In the genomic region with DNA sequence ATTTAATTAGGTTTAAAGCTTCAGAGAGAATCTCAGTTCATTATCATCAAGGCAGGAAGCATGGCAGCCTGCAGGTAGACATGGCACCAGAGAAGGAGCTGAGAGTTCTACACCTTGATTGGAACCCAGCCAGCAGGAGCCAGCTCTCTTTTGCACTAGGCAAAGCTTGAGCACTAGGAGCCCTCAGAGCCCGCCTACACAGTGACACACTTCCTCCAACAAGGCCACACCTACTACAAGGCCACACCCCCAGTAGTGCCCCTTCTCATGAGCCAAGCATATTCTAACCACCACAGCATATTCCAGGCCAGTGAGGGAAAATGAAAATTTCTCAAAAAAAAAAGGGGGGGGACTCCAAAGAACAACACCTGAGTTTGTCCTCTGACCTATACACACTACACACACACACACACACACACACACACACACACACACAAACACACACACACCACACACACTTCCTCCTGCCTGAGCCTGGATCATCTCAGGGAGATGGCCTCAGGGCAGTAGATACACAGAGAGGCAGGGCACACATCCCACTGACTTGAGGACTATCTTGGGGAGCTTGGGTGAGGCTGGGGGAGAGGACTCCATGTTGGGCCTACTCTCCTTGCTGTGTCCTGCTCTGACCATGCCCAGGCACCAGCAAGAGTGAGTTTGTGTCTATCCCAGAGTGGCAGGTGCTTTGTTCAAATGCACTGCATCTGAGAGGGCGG, we compare ENCODE assay signal across 10 mouse cellular contexts. TPM values are rescaled to one million over a fixed set of nuclear protein-coding genes. Genes with fewer than 3 reads are reported as not detected.
DNase-seq lines count a peak whose midpoint lies in the region; ATAC-seq and TF ChIP-seq lines count a peak whose summit lies in the region.
"Had no signal": no experiment of that assay in that cellular context is flagged by ENCODE, and none has a peak within 500 bp of the region (broad histone marks: within the 10 kb centered on the region; RNA-seq: fewer than 3 reads in every experiment).

No protein-coding gene starts in this region.

- H3K4me3 ChIP-seq in heart, embryonic 12.5 days, result no peak overlapping the region
- no peak overlapping the region for H3K4me3 ChIP-seq in hindbrain, embryonic 15.5 days
- H3K4me3 ChIP-seq in stomach, postnatal 0 days (ENCODE audit: low read depth, low read length), result no peak overlapping the region

- H3K4me2 ChIP-seq in heart, embryonic 12.5 days, result no peak overlapping the region
- no peak overlapping the region for H3K4me2 ChIP-seq in hindbrain, embryonic 15.5 days
- no peak overlapping the region for H3K4me2 ChIP-seq in stomach, postnatal 0 days (replicated peaks; ENCODE audit: low read depth)

- ATAC-seq in heart, embryonic 12.5 days (ENCODE audit: insufficient number of reproducible peaks, low FRiP score), result peak; percentile 83
- no peak for ATAC-seq in hindbrain, embryonic 15.5 days (ENCODE audit: low FRiP score, low read depth)
- 0 out of 2 replicates have a peak, but pooled peaks have one; percentile 32 for ATAC-seq in stomach, postnatal 0 days (ENCODE audit: low FRiP score, low TSS enrichment)

- H3K36me3 ChIP-seq in heart, embryonic 12.5 days, result no peaks in the 10 kb centered on the region
- H3K36me3 ChIP-seq in hindbrain, embryonic 15.5 days, result no peaks in the 10 kb centered on the region
- H3K36me3 ChIP-seq in stomach, postnatal 0 days (ENCODE audit: control insufficient read depth, insufficient read depth, low read length), result no peaks in the 10 kb centered on the region

- no peak for DNase-seq in heart, postnatal 25 days (ENCODE audit: low spot score)
- peak; percentile 37 for DNase-seq in right cerebral cortex, postnatal 14 days
- DNase-seq in right cerebral cortex, postnatal 25 days, result no peak
- DNase-seq in stomach, postnatal 0 days (ENCODE audit: low spot score), result no peak
- no peak for DNase-seq in gastrocnemius, postnatal 14 days
- no peak for DNase-seq in urinary bladder, postnatal 25 days (ENCODE audit: low spot score)

- H3K9me3 ChIP-seq in heart, embryonic 12.5 days (replicated peaks), result no peaks in the 10 kb centered on the region
- no peaks in the 10 kb centered on the region for H3K9me3 ChIP-seq in hindbrain, embryonic 15.5 days
- no peaks in the 10 kb centered on the region for H3K9me3 ChIP-seq in stomach, postnatal 0 days (ENCODE audit: control insufficient read depth, low read length)

- TF ChIP-seq EP300 in stomach, postnatal 0 days (optimal IDR thresholded peaks at IDR 0.05), result no peak

- H3K9ac ChIP-seq in heart, embryonic 12.5 days, result no peak overlapping the region
- no peak overlapping the region for H3K9ac ChIP-seq in hindbrain, embryonic 15.5 days
- H3K9ac ChIP-seq in stomach, postnatal 0 days (ENCODE audit: low read length), result no peak overlapping the region

- H3K27me3 ChIP-seq in heart, embryonic 12.5 days (replicated peaks), result no peaks in the 10 kb centered on the region; the same call in 1 of the 2 replicates
- H3K27me3 ChIP-seq in hindbrain, embryonic 15.5 days, result no peaks in the 10 kb centered on the region
- no peaks in the 10 kb centered on the region for H3K27me3 ChIP-seq in stomach, postnatal 0 days (ENCODE audit: control insufficient read depth, insufficient read depth, low read length)

- intact Hi-C loops in heart, postnatal 25 days (cut with DNase I), result no loop called here
- intact Hi-C loops in gastrocnemius, postnatal 14 days (cut with DNase I; ENCODE audit: low total_unique reads), result no loop called here

- 78% methylated on average over 2 of the region's 2 CpGs for WGBS in heart, embryonic 12.5 days
- WGBS in hindbrain, embryonic 15.5 days, result 59% methylated on average over 2 of the region's 2 CpGs
- 88% methylated on average over 2 of the region's 2 CpGs for WGBS in stomach, postnatal 0 days

- TF ChIP-seq CTCF in stomach, postnatal 0 days (IDR thresholded peaks at IDR 0.05; ENCODE audit: low read depth), result no peak

- no peak overlapping the region; the same call in 1 of the 2 replicates for H3K27ac ChIP-seq in heart, embryonic 12.5 days (ENCODE audit: poor library complexity, severe bottlenecking)
- H3K27ac ChIP-seq in hindbrain, embryonic 15.5 days (replicated peaks), result peak overlapping the region; percentile 53; the same call in 1 of the 2 replicates
- H3K27ac ChIP-seq in stomach, postnatal 0 days (replicated peaks), result no peak overlapping the region

- H3K4me1 ChIP-seq in heart, embryonic 12.5 days (replicated peaks), result peaks cover 8% of the 10 kb centered on the region; the same call in 1 of the 2 replicates
- H3K4me1 ChIP-seq in hindbrain, embryonic 15.5 days (replicated peaks), result peaks cover 14% of the 10 kb centered on the region
- H3K4me1 ChIP-seq in stomach, postnatal 0 days (replicated peaks; ENCODE audit: control insufficient read depth, insufficient read depth), result no peaks in the 10 kb centered on the region

RNA-seq across cellular contexts. Expression of gene Fcnb, which starts 16.7 kb away (rescaled TPM):
- 0.33 TPM in 1 of 2 replicates, not detected in the other for polyA plus RNA-seq in heart, embryonic 12.5 days (2016; fragmentation: Nextera tagmentation; extraction: Ambion mirVana)
- total RNA-seq in heart, postnatal 25 days (2021), result not detected
- not detected in 2 replicates for polyA plus RNA-seq in hindbrain, embryonic 15.5 days (2015; fragmentation: Nextera tagmentation; extraction: Ambion mirVana)
- 0.13 and 0.41 TPM in 2 replicates for polyA plus RNA-seq in stomach, postnatal 0 days (2015; fragmentation: Nextera tagmentation; extraction: Ambion mirVana)
- total RNA-seq in gastrocnemius, postnatal 14 days (2021), result not detected
- total RNA-seq: left cerebral cortex, adult 8-10 months had no signal
- polyA plus RNA-seq: neural tube, embryonic 11.5 days had no signal
